Mouse (Mus musculus) mouse embryonic stem cell (cell line): ENCODE results near the gene Cfap69.
"Not testable (repeated sequence)": the region's sequence is repeated elsewhere in the genome, so short reads cannot be mapped to it uniquely, and the experiment has no call there.

Experiments used
- in situ Hi-C, 2 experiments: fragments of 300-500 bp; cut with MboI; formaldehyde crosslinking; loops; 1 replicate in 1 of 2; 3 replicates in 1 of 2; pipeline ENCODE4 v1.14.3; 2019 to 2020; ENCODE audit warnings: low sequenced_read_pairs in 2 of 2, low pct_unique_long_range_greater_than_20kb in 1 of 2, mixed read lengths in 1 of 2; ENCODE audit not compliant: unreplicated experiment in 1 of 2

Gene Cfap69

GRCm38 (mm10) chr5:5663655-5664370 is at the start of gene Cfap69:
Gene Cfap69 (minus strand): TSS chr5:5664239.
- in situ Hi-C loops = no loop called here

GRCm38 (mm10) chr5:5711032-5711431 is 47.0 kb upstream of the Cfap69 start:
- in situ Hi-C loops = no loop called here

DNA sequence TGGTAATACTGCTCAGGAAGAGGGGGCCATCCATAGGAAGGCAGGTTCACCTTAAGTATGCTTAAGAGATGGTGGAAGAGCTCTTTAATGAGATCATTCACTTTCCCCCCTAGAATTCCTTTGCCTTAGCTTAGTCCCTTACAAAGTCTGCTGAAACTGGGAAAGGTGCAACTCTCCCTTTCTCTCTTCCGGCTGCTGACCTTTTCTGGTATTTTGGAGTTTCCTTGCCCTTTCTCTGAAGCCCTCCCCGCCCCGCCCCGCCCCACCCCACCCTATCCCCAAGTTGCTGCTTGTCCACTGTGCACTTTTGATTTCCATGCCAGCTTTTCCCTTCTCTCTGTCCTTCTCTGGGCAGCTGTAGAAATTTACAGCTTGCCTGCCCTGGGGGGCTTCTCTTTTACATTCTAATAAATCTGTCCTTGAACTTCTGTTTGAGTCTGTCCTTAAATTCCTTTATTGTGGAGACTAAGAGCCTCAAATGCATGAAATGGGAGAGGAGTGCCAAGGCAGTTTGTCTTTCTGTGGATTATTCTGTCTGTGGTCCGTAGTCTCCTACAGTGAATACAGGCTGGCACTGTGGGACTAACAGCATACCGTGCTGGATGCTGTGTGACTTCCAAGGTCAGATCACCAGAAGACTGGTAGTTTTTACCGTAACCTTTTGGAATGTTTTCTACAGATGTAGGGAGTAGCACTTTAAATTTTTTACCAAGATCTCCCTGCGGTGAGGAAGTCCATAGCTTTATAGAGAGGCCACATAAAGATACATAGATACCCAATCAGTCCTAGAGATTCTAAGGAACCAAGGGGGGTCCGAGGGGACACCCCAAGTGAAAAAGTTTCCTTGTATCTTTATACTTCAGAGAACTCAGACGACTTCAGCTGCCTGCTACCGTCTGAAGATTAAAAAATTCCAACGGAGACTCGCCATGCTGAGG is 43.6 kb upstream of the Cfap69 start:
- in situ Hi-C loops = no loop called here

- in situ Hi-C loops = no loop called here
Measured at GRCm38 (mm10) chr5:5705019-5705418, 41.0 kb upstream of the Cfap69 start.

DNA sequence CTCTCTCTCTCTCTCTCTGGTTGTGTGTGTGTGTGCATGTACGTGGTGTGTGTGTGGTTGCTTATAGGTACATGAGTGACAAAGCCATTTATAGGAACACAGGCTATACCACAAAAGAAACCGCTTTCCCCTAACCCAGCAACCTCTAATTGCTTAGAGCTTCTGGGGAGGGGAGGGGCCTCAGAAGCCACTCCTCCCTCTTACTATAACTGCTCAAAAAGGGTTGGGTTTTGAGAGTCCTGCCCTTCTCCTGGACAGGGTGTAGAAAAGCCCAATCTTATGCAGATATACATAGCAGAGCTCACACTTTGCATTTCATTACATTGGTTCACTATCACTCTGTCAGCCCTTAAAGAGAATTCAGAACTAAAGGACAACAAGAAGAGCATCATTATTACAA is 36.3 kb upstream of the Cfap69 start:
- in situ Hi-C loops = no loop called here

GRCm38 (mm10) chr5:5698830-5699229 is 34.8 kb upstream of the Cfap69 start:
- in situ Hi-C loops = no loop called here

DNA sequence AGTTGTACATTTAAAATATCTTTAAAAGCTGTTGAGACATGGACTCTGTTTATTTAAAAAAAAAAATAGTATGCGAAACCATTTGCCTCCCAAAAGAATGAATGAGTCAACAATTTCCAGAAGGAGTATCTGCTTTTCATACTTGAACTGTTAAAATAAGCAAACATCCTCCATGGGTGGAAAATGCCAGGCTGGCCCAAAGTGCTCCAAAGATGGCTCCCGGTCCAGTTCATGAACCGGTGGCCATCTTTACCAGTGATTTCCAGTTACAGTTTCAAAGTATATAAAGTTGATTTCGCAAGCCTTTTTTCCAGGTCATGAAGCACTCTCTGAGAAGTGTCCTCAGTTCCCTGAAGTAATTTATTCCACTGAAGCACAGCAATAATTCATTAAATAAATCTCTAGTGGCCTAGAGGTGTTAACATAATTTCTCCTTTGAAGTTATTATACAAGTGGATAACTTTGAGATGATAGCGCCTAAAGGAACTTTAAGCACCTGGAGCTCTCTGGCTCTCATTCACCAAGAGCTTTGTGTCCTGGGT is 31.4 kb upstream of the Cfap69 start:
- in situ Hi-C loops = no loop called here

DNA sequence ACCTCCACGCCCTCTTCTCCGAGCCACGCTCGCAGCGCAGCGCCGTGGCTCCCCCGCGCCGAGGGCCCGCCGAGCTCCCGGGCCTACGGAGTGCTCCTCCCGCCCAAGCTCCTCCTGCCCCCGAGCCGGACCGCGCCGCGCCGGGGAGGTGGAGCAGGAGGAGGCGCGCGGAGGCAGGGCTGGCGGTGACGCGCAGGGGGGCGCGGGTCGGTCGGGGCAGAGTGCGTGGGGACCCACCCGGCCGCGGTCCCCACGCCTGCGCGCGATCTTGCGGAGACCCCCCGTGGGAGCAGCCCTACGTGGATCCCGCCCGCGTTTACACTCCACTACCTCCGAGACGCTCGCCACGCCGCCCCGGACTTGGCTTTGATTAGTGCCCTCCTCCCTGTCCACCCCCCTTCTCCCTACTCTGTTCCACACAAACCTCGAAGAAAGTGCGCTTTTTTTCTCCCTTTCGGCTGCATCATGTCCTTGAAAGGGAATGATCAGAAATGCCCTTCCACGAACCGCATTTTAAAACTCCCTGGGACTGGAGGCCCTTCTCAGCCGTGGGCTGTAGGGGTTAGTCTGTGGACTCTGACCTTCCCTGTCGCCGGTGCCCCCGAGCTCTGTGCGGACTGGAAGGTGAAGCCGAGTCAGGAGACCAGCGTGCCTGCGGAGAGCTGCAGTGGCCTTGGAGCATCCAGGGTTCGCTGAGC is 30.1 kb upstream of the Cfap69 start, which contains the start of gene Steap2:
Gene Steap2, minus strand, starts transcription at position 623 of the 698 bp plus-strand sequence.
- in situ Hi-C loops = no loop called here

GRCm38 (mm10) chr5:5693541-5693955 is 29.5 kb upstream of the Cfap69 start:
- in situ Hi-C loops = no loop called here

DNA sequence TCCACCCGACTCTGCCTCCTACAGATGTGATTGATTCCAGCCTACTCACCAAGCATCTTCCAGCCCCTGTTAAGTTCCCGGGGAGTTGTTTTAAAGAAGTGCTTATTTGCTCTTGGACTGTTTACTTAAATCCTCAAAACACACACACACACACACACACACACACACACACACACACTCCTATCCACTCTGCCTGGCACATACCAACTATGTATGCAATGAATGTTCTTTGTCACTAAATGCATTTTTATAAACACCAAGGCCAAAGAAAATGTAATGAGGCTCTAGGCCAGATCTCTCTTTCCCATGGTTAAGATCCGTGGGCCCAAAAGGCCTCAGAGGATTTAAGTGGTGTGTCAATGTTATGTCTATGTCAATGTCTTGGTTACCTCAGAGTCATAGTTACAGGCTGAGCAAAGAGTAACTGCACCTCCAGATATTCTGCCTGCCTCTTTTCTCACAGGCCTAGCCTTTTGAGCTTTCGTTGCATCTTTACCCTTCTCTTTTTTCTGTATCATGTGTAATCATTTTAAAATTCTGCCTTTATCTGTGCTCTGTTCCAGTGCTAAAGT is 28.2 kb upstream of the Cfap69 start:
- in situ Hi-C loops = no loop called here

- in situ Hi-C loops = no loop called here
Measured at GRCm38 (mm10) chr5:5688945-5689540, 25.0 kb upstream of the Cfap69 start.

- in situ Hi-C loops = no loop called here
Measured at GRCm38 (mm10) chr5:5688228-5688627, 24.2 kb upstream of the Cfap69 start.

- in situ Hi-C loops = no loop called here
Measured at GRCm38 (mm10) chr5:5686973-5687372, 22.9 kb upstream of the Cfap69 start.

DNA sequence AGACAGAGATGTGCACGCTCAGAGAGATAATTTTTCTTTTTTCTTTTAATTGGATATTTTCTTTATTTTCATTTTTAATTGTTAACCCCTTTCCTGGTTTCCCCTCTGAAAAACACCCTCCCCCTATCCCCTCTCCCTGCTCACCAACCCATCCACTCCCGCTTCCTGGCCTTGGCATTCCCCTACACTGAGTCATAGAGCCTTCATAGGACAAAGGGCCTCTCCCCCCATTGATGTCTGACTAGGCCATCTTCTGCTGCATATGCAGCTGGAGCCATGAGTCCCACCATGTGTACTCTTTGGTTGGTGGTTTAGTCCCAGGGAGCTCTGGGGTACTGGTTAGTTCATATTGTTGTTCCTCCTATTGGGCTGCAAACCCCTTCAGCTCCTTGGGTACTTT is 20.9 kb upstream of the Cfap69 start:
- in situ Hi-C loops = not testable (repeated sequence)

DNA sequence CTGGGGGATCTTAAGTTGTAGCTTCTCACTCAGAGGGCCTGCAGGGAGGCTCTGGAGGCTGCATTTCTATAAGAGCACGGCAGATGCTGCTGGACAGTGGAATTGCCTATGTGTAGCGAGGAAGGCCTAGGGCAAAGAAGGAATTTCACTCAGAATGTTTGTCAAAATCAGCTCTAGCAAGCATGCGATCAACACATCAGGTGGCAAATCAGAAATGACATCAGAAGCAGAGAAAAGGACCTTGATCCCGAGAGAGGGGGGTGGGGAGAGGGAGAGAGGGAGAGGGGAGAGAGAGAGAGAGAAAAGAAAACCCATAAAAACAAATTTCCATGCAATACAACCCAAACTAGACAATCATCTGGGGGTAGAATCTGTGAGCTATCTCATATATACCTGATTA is 19.3 kb upstream of the Cfap69 start:
- in situ Hi-C loops = no loop called here

- in situ Hi-C loops = no loop called here
Measured at GRCm38 (mm10) chr5:5679459-5679858, 15.4 kb upstream of the Cfap69 start.

DNA sequence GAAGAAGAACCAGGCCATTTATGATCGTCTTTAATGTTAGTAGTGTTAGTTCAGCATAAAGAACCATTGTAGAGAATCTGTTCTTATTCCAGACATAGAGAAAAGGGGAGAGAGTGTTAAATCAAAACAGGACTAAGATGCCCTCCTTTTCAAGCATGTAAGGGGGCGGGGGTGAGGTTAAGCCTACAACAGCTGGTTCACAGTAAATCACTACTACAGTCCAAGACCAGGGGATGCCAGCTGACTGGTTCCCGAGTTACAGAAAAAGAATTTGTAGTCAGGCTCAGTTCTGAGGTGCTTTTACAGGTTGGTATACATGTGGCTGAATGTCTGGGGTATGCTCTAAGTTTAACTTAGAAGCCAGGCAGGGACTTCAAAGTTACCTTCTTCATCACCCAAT is 12.0 kb upstream of the Cfap69 start:
- in situ Hi-C loops = no loop called here

DNA sequence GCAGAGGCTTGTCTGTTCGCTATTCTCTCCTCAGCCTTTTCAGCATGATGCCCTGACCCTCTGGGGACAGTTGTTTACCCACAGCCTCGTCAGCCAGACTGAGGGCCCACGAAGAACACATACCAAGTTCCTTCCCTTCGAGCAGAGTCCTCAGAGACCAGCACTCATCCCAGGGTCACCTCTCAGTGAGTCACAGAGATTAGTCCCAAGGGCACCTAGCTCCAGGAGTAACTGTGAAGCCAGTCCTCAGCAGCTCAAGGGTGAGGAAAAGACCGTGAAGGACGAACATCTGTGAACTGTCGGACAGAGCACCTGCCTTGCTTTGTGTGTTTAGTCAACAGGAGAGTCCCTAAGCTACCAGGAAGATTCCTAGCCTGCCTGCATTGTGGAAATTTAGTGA is 4.9 kb upstream of the Cfap69 start:
- in situ Hi-C loops = no loop called here
